Comparison of ENCODE assay signal across 11 mouse cellular contexts in genomic region chr8:119022301-119022870, GRCm38 (mm10).
DNase-seq lines count a peak whose midpoint lies in the region; ATAC-seq and TF ChIP-seq lines count a peak whose summit lies in the region.
"Had no signal": no experiment of that assay in that cellular context is flagged by ENCODE, and none has a peak within 500 bp of the region (broad histone marks: within the 10 kb centered on the region; RNA-seq: fewer than 3 reads in every experiment).

No protein-coding gene starts in this region.

- intact Hi-C loops in left cerebral cortex, postnatal 36 days (cut with DNase I) = no loop called here

- H3K4me1 ChIP-seq in hindbrain, embryonic 13.5 days (replicated peaks) = peaks cover 29% of the 10 kb centered on the region
- H3K4me1 ChIP-seq in hindbrain, embryonic 10.5 days (replicated peaks) = no peaks in the 10 kb centered on the region
- H3K4me1 ChIP-seq in ES-Bruce4 (ENCODE audit: control insufficient read depth, insufficient read depth, low read length) (no peaks in the 10 kb centered on the region), ES-E14 (ENCODE audit: control insufficient read depth in 2 of 2, insufficient read depth in 2 of 2, low read length in 2 of 2, poor library complexity in 1 of 2) (no peaks in the 10 kb centered on the region)
- no peaks in the 10 kb centered on the region for H3K4me1 ChIP-seq in intestine, embryonic 15.5 days (replicated peaks)
- no peaks in the 10 kb centered on the region for H3K4me1 ChIP-seq in liver, postnatal 0 days (ENCODE audit: insufficient read depth)

- H3K27me3 ChIP-seq in hindbrain, embryonic 13.5 days = no peaks in the 10 kb centered on the region
- H3K27me3 ChIP-seq in hindbrain, embryonic 10.5 days (ENCODE audit: insufficient read depth, poor library complexity, severe bottlenecking) = no peaks in the 10 kb centered on the region
- no peaks in the 10 kb centered on the region for H3K27me3 ChIP-seq in ES-Bruce4 (ENCODE audit: control insufficient read depth, insufficient read depth, low read length, poor library complexity, severe bottlenecking)
- H3K27me3 ChIP-seq in intestine, embryonic 15.5 days (replicated peaks) = no peaks in the 10 kb centered on the region
- H3K27me3 ChIP-seq in liver, postnatal 0 days (ENCODE audit: insufficient read depth, low read length) = no peaks in the 10 kb centered on the region

- H3K9ac ChIP-seq in hindbrain, embryonic 13.5 days = no peak overlapping the region
- H3K9ac ChIP-seq in ES-Bruce4 (ENCODE audit: low read depth, poor library complexity, severe bottlenecking) (no peak overlapping the region), ES-E14 (ENCODE audit: insufficient read depth, low read depth, low read length, poor library complexity, severe bottlenecking) (no peak overlapping the region)
- no peak overlapping the region for H3K9ac ChIP-seq in intestine, embryonic 15.5 days
- H3K9ac ChIP-seq in liver, postnatal 0 days (replicated peaks) = no peak overlapping the region
- H3K9ac ChIP-seq: liver, embryonic 14.5 days had no signal

- in situ Hi-C loops in ES-E14 (cut with MboI; ENCODE audit: low sequenced_read_pairs in 2 of 2, unreplicated experiment in 2 of 2) = no loop called here

- TF ChIP-seq CTCF in ES-Bruce4 (IDR thresholded peaks at IDR 0.05; ENCODE audit: low read depth, low read length) = no peak
- no peak for TF ChIP-seq CTCF in liver, postnatal 0 days (IDR thresholded peaks at IDR 0.05; ENCODE audit: low read depth)

- WGBS in hindbrain, embryonic 13.5 days = 59% methylated on average over 9 of the region's 9 CpGs
- WGBS in hindbrain, embryonic 10.5 days = 71% methylated on average over 9 of the region's 9 CpGs
- 65% methylated on average over 9 of the region's 9 CpGs for WGBS in intestine, embryonic 15.5 days
- WGBS in liver, postnatal 0 days (ENCODE audit: insufficient replicate concordance) = 57% methylated on average over 9 of the region's 9 CpGs

- peak; percentile 57; the same call in 1 of the 2 replicates for ATAC-seq in hindbrain, embryonic 13.5 days (ENCODE audit: low FRiP score)
- peak; percentile 31; the same call in 1 of the 2 replicates for ATAC-seq in intestine, embryonic 15.5 days
- ATAC-seq in liver, postnatal 0 days = no peak

- no peak overlapping the region for H3K4me3 ChIP-seq in hindbrain, embryonic 13.5 days
- no peak overlapping the region for H3K4me3 ChIP-seq in hindbrain, embryonic 10.5 days
- no peak overlapping the region for H3K4me3 ChIP-seq in ES-Bruce4 (ENCODE audit: low read depth, low read length)
- no peak overlapping the region for H3K4me3 ChIP-seq in ES-E14 (ENCODE audit: insufficient read depth in 1 of 2, low read depth in 1 of 2, low read length in 2 of 2, poor library complexity in 1 of 2, severe bottlenecking in 1 of 2)
- no peak overlapping the region for H3K4me3 ChIP-seq in intestine, embryonic 15.5 days (replicated peaks)
- no peak overlapping the region for H3K4me3 ChIP-seq in liver, postnatal 0 days (ENCODE audit: low read depth, low read length)

- no peak overlapping the region for H3K4me2 ChIP-seq in hindbrain, embryonic 13.5 days
- no peak overlapping the region for H3K4me2 ChIP-seq in intestine, embryonic 15.5 days (replicated peaks)
- no peak overlapping the region for H3K4me2 ChIP-seq in liver, postnatal 0 days (ENCODE audit: low read depth, low read length)

- peak overlapping the region; percentile 72 for H3K27ac ChIP-seq in hindbrain, embryonic 13.5 days
- H3K27ac ChIP-seq in hindbrain, embryonic 10.5 days = no peak overlapping the region
- H3K27ac ChIP-seq in ES-Bruce4 (ENCODE audit: insufficient read depth, low read length) (no peak overlapping the region), ES-E14 (ENCODE audit: insufficient read depth, low read depth, low read length, poor library complexity, severe bottlenecking) (no peak overlapping the region)
- H3K27ac ChIP-seq in intestine, embryonic 15.5 days = no peak overlapping the region
- H3K27ac ChIP-seq in liver, postnatal 0 days (ENCODE audit: low read depth) = no peak overlapping the region
- H3K27ac ChIP-seq: liver, embryonic 14.5 days had no signal

- H3K36me3 ChIP-seq in hindbrain, embryonic 13.5 days = no peaks in the 10 kb centered on the region
- no peaks in the 10 kb centered on the region for H3K36me3 ChIP-seq in hindbrain, embryonic 10.5 days
- H3K36me3 ChIP-seq in ES-Bruce4 (ENCODE audit: control insufficient read depth, insufficient read depth, low read length, poor library complexity, severe bottlenecking) (no peaks in the 10 kb centered on the region), ES-E14 (ENCODE audit: control insufficient read depth, insufficient read depth, low read length, poor library complexity, severe bottlenecking) (no peaks in the 10 kb centered on the region)
- no peaks in the 10 kb centered on the region for H3K36me3 ChIP-seq in intestine, embryonic 15.5 days
- no peaks in the 10 kb centered on the region for H3K36me3 ChIP-seq in liver, postnatal 0 days (replicated peaks; ENCODE audit: insufficient read depth, low read length)

- peak; percentile 66; the same call in 1 of the 2 replicates for TF ChIP-seq EP300 in ES-Bruce4 (IDR thresholded peaks at IDR 0.05; ENCODE audit: insufficient read depth, low read depth, low read length)
- no peak for TF ChIP-seq EP300 in liver, postnatal 0 days (IDR thresholded peaks at IDR 0.05; ENCODE audit: low read depth)

- TF ChIP-seq POLR2A in ES-Bruce4 (IDR thresholded peaks at IDR 0.05; ENCODE audit: insufficient read depth, low read length) = no peak

- DNase-seq in hindbrain, embryonic 10.5 days (ENCODE audit: low spot score) = no peak
- DNase-seq in ES-E14 (ENCODE audit: low read depth, low spot score) = peak; percentile 13
- DNase-seq in liver, postnatal 0 days = no peak
- no peak for DNase-seq in left cerebral cortex, postnatal 36 days (ENCODE audit: low spot score in 2 of 2)
- DNase-seq: cerebellum, adult 18-20 months; heart, postnatal 14 days; kidney, adult 2 months had no signal

- no peaks in the 10 kb centered on the region for H3K9me3 ChIP-seq in hindbrain, embryonic 13.5 days
- H3K9me3 ChIP-seq in hindbrain, embryonic 10.5 days = no peaks in the 10 kb centered on the region
- no peaks in the 10 kb centered on the region for H3K9me3 ChIP-seq in ES-Bruce4 (replicated peaks; ENCODE audit: control insufficient read depth, insufficient read depth, low read length, poor library complexity, severe bottlenecking)
- H3K9me3 ChIP-seq in ES-E14 (ENCODE audit: control insufficient read depth, insufficient read depth, low read depth, low read length) = no peaks in the 10 kb centered on the region
- no peaks in the 10 kb centered on the region for H3K9me3 ChIP-seq in intestine, embryonic 15.5 days
- peaks cover 3% of the 10 kb centered on the region; the same call in 1 of the 2 replicates for H3K9me3 ChIP-seq in liver, postnatal 0 days (ENCODE audit: low read length)

TF ChIP-seq in ES-E14, 5 proteins besides CTCF, POLR2A, EP300 and RAD21:
- TF ChIP-seq CHD2 (IDR thresholded peaks at IDR 0.05; ENCODE audit: low read depth, low read length) = no peak
- TF ChIP-seq MAFK (IDR thresholded peaks at IDR 0.05; ENCODE audit: insufficient read depth, low read depth, low read length) = no peak
- no peak for TF ChIP-seq ZNF384 (IDR thresholded peaks at IDR 0.05; ENCODE audit: low read depth, low read length)
- TF ChIP-seq ZC3H11A (IDR thresholded peaks at IDR 0.05; ENCODE audit: borderline replicate concordance, low read depth, low read length) = no peak
- TF ChIP-seq HCFC1 (IDR thresholded peaks at IDR 0.05; ENCODE audit: borderline replicate concordance, insufficient read depth, low read length) = no peak
TF ChIP-seq in ES-E14: peak in this region for 0.
